Mouse (Mus musculus): ENCODE data around the gene Gpat2. TPM values are rescaled to one million over a fixed set of nuclear protein-coding genes. Genes with fewer than 3 reads are reported as not detected.

The Gpat2 gene
- polyA plus RNA-seq, 1 experiment, result 0.05 TPM

DNA sequence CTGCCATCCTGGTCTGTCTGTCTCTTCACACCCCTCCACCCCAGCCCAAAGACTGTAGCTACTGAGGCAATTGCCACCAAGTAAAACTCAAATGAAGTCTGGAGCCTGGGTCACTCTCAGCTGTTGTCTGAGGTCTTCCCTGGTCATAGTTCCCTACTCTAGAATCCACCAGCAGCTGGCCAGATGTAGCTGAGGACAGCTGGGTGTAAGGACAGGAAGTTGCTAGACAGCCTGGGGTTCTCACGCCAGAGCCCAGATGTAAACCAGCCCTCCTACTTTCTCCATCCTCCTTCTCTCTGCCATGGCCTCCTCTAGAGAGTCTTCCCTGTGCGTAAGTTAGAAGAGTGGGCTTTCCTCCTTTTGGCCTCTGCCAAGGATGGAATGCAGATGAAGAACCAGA lies 37.5 kb upstream of the Gpat2 start:
- TF ChIP-seq CTCF (IDR thresholded peaks at IDR 0.05; ENCODE audit: extremely low read depth, insufficient read length, insufficient replicate concordance, low read depth, low read length), result no peak
- no peak for TF ChIP-seq POLR2A (IDR thresholded peaks at IDR 0.05; ENCODE audit: low read depth, low read length)
- 72% methylated on average over 2 of the region's 2 CpGs for WGBS
- H3K27me3 ChIP-seq (ENCODE audit: control insufficient read depth, insufficient read depth, low read length), result no peaks in the 10 kb centered on the region
- H3K4me3 ChIP-seq (ENCODE audit: low read depth, low read length), result no peak overlapping the region
- H3K4me1 ChIP-seq (ENCODE audit: control insufficient read depth, insufficient read depth, insufficient read length, low read length), result no peaks in the 10 kb centered on the region
- no peak overlapping the region for H3K27ac ChIP-seq (ENCODE audit: insufficient read depth, low read depth, low read length)
- H3K36me3 ChIP-seq (ENCODE audit: control insufficient read depth, insufficient read depth, low read length), result no peaks in the 10 kb centered on the region

DNA sequence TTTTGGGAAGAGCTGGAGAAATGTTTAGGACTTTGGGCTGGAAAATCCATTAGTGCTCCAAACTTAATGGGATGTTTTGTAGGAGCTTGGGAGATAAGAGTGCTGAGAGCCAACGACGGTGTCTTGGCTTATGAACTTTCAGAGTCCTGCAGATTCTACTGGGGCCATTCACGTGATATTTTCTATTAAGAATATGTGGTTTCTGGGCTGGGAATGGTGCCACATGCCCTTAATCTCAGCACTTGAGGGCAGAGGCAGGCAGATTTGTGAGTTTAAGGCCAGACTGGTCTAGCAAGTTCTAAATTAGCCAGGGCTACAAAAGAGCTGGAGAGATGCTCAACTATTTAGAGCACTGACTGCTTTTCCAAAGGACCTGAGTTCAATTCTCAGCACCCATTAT lies 34.6 kb upstream of the Gpat2 start:
- Histone ChIP-seq H3K27ac (ENCODE audit: insufficient read depth, low read depth, low read length) (no peak overlapping the region), H3K27me3 (ENCODE audit: control insufficient read depth, insufficient read depth, low read length) (no peaks in the 10 kb centered on the region), H3K4me3 (ENCODE audit: low read depth, low read length) (no peak overlapping the region), H3K4me1 (ENCODE audit: control insufficient read depth, insufficient read depth, insufficient read length, low read length) (no peaks in the 10 kb centered on the region), H3K36me3 (ENCODE audit: control insufficient read depth, insufficient read depth, low read length) (no peaks in the 10 kb centered on the region)
- no peak for TF ChIP-seq POLR2A (IDR thresholded peaks at IDR 0.05; ENCODE audit: low read depth, low read length)
- TF ChIP-seq CTCF (IDR thresholded peaks at IDR 0.05; ENCODE audit: extremely low read depth, insufficient read length, insufficient replicate concordance, low read depth, low read length), result no peak
- 53% methylated on average over 3 of the region's 3 CpGs for WGBS

GRCm38 (mm10) chr2:127390846-127391245 lies 34.2 kb upstream of the Gpat2 start:
- Histone ChIP-seq H3K27ac (ENCODE audit: insufficient read depth, low read depth, low read length) (no peak overlapping the region), H3K36me3 (ENCODE audit: control insufficient read depth, insufficient read depth, low read length) (no peaks in the 10 kb centered on the region), H3K4me3 (ENCODE audit: low read depth, low read length) (no peak overlapping the region), H3K27me3 (ENCODE audit: control insufficient read depth, insufficient read depth, low read length) (no peaks in the 10 kb centered on the region), H3K4me1 (ENCODE audit: control insufficient read depth, insufficient read depth, insufficient read length, low read length) (no peaks in the 10 kb centered on the region)
- TF ChIP-seq POLR2A (IDR thresholded peaks at IDR 0.05; ENCODE audit: low read depth, low read length), result no peak
- no peak for TF ChIP-seq CTCF (IDR thresholded peaks at IDR 0.05; ENCODE audit: extremely low read depth, insufficient read length, insufficient replicate concordance, low read depth, low read length)
- WGBS, result 62% methylated on average over 4 of the region's 4 CpGs

GRCm38 (mm10) chr2:127391323-127391722 lies 33.7 kb upstream of the Gpat2 start:
- no peak for TF ChIP-seq POLR2A (IDR thresholded peaks at IDR 0.05; ENCODE audit: low read depth, low read length)
- no peak for TF ChIP-seq CTCF (IDR thresholded peaks at IDR 0.05; ENCODE audit: extremely low read depth, insufficient read length, insufficient replicate concordance, low read depth, low read length)
- Histone ChIP-seq H3K27ac (ENCODE audit: insufficient read depth, low read depth, low read length) (no peak overlapping the region), H3K4me3 (ENCODE audit: low read depth, low read length) (no peak overlapping the region), H3K4me1 (ENCODE audit: control insufficient read depth, insufficient read depth, insufficient read length, low read length) (no peaks in the 10 kb centered on the region), H3K36me3 (ENCODE audit: control insufficient read depth, insufficient read depth, low read length) (no peaks in the 10 kb centered on the region), H3K27me3 (ENCODE audit: control insufficient read depth, insufficient read depth, low read length) (no peaks in the 10 kb centered on the region)
- WGBS, result 30% methylated on average over 3 of the region's 3 CpGs

DNA sequence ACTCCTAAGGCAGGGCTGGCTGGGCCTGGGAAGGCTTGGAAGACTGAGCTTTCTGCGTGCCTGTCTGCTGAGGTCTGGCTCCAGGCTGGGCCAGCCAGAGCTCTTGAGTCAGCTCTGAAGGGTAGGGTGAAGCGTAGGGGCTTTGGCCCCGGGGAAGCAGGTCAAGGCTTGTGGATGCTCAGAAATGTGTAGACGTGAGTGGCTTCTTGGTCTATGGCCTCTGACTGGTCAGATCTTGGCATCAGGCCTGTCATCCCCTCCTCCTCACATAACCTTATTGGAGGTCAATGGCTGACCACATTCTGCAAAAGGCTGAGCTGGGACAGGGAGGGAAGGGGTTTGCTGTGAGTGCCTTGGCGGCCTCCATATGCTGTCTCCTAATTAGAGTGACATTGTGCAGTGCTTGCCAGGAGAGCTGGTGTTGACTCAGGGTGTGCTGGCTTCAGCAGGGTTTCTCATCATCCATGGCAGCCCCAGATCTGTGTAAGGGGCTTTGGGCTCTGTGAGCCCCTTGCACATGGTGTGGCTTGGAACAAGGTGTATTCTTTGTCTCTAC lies 30.3 kb upstream of the Gpat2 start:
- Histone ChIP-seq H3K36me3 (ENCODE audit: control insufficient read depth, insufficient read depth, low read length) (no peaks in the 10 kb centered on the region), H3K4me3 (ENCODE audit: low read depth, low read length) (no peak overlapping the region), H3K27ac (ENCODE audit: insufficient read depth, low read depth, low read length) (no peak overlapping the region), H3K27me3 (ENCODE audit: control insufficient read depth, insufficient read depth, low read length) (no peaks in the 10 kb centered on the region), H3K4me1 (ENCODE audit: control insufficient read depth, insufficient read depth, insufficient read length, low read length) (no peaks in the 10 kb centered on the region)
- TF ChIP-seq POLR2A (IDR thresholded peaks at IDR 0.05; ENCODE audit: low read depth, low read length) (no peak), CTCF (IDR thresholded peaks at IDR 0.05; ENCODE audit: extremely low read depth, insufficient read length, insufficient replicate concordance, low read depth, low read length) (no peak)
- 82% methylated on average over 5 of the region's 5 CpGs for whole genome bisulfite sequencing

DNA sequence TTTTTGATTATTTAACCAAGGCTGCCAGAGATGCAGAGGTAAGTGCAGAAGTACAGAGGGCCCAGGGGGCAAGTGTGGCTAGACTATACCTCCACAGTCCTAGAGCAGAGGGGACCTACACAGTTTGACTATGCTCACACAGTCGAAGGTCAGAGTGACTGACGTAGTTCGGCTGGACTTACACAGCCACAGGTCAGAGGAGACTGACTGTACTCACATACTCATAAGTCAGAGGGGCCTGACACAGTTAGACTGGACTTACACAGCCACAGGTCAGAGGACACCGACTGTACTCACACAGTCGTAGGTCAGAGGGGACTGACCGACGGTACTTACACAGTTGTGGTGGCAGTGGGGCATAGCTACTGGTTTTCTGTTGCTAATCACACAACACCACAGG lies 26.3 kb upstream of the Gpat2 start:
- no peak overlapping the region for H3K27ac ChIP-seq (ENCODE audit: insufficient read depth, low read depth, low read length)
- no peaks in the 10 kb centered on the region for H3K4me1 ChIP-seq (ENCODE audit: control insufficient read depth, insufficient read depth, insufficient read length, low read length)
- no peak overlapping the region for H3K4me3 ChIP-seq (ENCODE audit: low read depth, low read length)
- TF ChIP-seq POLR2A (IDR thresholded peaks at IDR 0.05; ENCODE audit: low read depth, low read length) (no peak), CTCF (IDR thresholded peaks at IDR 0.05; ENCODE audit: extremely low read depth, insufficient read length, insufficient replicate concordance, low read depth, low read length) (no peak)
- no peaks in the 10 kb centered on the region for H3K27me3 ChIP-seq (ENCODE audit: control insufficient read depth, insufficient read depth, low read length)
- H3K36me3 ChIP-seq (ENCODE audit: control insufficient read depth, insufficient read depth, low read length), result no peaks in the 10 kb centered on the region
- WGBS, result 87% methylated on average over 7 of the region's 7 CpGs

DNA sequence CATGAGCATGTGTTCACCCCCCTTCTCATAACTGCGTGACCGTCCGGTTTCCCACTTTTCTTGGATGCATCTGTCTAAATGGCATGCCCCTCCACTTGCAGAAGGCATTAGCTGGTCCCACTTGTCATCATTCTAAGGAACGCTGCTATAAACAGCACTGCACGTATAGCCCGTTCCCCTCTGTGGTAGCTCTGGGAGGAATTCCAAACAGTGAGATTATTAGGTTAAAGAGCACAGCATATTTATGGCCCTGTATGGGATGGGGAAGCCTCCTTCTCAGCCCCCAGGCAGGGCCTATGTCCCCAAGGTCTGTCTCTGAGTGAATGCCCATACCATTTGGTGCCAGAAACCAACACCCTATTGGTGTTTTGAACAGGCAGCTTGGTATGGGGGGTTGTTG lies 13.9 kb upstream of the Gpat2 start:
- H3K36me3 ChIP-seq (ENCODE audit: control insufficient read depth, insufficient read depth, low read length), result no peaks in the 10 kb centered on the region
- no peak overlapping the region for H3K27ac ChIP-seq (ENCODE audit: insufficient read depth, low read depth, low read length)
- no peaks in the 10 kb centered on the region for H3K4me1 ChIP-seq (ENCODE audit: control insufficient read depth, insufficient read depth, insufficient read length, low read length)
- WGBS, result 70% methylated on average over 6 of the region's 6 CpGs
- TF ChIP-seq CTCF (IDR thresholded peaks at IDR 0.05; ENCODE audit: extremely low read depth, insufficient read length, insufficient replicate concordance, low read depth, low read length) (no peak), POLR2A (IDR thresholded peaks at IDR 0.05; ENCODE audit: low read depth, low read length) (no peak)
- H3K27me3 ChIP-seq (ENCODE audit: control insufficient read depth, insufficient read depth, low read length), result no peaks in the 10 kb centered on the region
- no peak overlapping the region for H3K4me3 ChIP-seq (ENCODE audit: low read depth, low read length)

Data from small intestine, adult 2 months (tissue).